8 mouse cellular contexts compared by ENCODE assay signal in genomic region chr5:103911555-103911954, GRCm38 (mm10). TPM values are rescaled to one million over a fixed set of nuclear protein-coding genes. Genes with fewer than 3 reads are reported as not detected.
DNase-seq lines count a peak whose midpoint lies in the region; ATAC-seq and TF ChIP-seq lines count a peak whose summit lies in the region.

No protein-coding gene starts in this region.

- H3K4me2 ChIP-seq in liver, embryonic 11.5 days, result peak overlapping the region; percentile 93
- H3K4me2 ChIP-seq in intestine, postnatal 0 days (replicated peaks; ENCODE audit: low read depth), result peak overlapping the region; percentile 96
- 0 out of 2 replicates have a peak overlapping the region, but pooled peaks have one; percentile 14 for H3K4me2 ChIP-seq in neural tube, embryonic 14.5 days (ENCODE audit: low read depth, low read length)

- no peaks in the 10 kb centered on the region for H3K36me3 ChIP-seq in liver, embryonic 11.5 days (ENCODE audit: control insufficient read depth, insufficient read depth, low read length)
- H3K36me3 ChIP-seq in intestine, postnatal 0 days (ENCODE audit: control insufficient read depth, insufficient read depth), result no peaks in the 10 kb centered on the region
- no peaks in the 10 kb centered on the region for H3K36me3 ChIP-seq in neural tube, embryonic 14.5 days (ENCODE audit: control insufficient read depth, insufficient read depth, low read length)

- no peak for ATAC-seq in CD4-positive, CD25-positive, alpha-beta regulatory T cell, adult 4 months
- ATAC-seq in liver, embryonic 11.5 days (replicated peaks; ENCODE audit: low FRiP score), result 0 out of 2 replicates have a peak, but pooled peaks have one; percentile 9
- no peak; the same call in 1 of the 2 replicates for ATAC-seq in intestine, postnatal 0 days
- ATAC-seq in neural tube, embryonic 14.5 days (ENCODE audit: low read depth), result peak; percentile 3; the same call in 1 of the 2 replicates

- no peak for TF ChIP-seq CTCF in intestine, postnatal 0 days (IDR thresholded peaks at IDR 0.05; ENCODE audit: low read depth)

- no peak overlapping the region for H3K27ac ChIP-seq in liver, embryonic 11.5 days (ENCODE audit: low read depth, low read length)
- H3K27ac ChIP-seq in intestine, postnatal 0 days (ENCODE audit: low read depth, low read length), result no peak overlapping the region
- H3K27ac ChIP-seq in neural tube, embryonic 14.5 days (ENCODE audit: low read depth, low read length), result no peak overlapping the region

- H3K4me1 ChIP-seq in liver, embryonic 11.5 days (replicated peaks; ENCODE audit: control insufficient read depth, insufficient read depth, low read length), result no peaks in the 10 kb centered on the region
- no peaks in the 10 kb centered on the region for H3K4me1 ChIP-seq in intestine, postnatal 0 days (replicated peaks; ENCODE audit: control insufficient read depth, insufficient read depth, low read length)
- H3K4me1 ChIP-seq in neural tube, embryonic 14.5 days (ENCODE audit: control insufficient read depth, insufficient read depth, low read length), result peaks cover 2% of the 10 kb centered on the region; the same call in 1 of the 2 replicates

- no peaks in the 10 kb centered on the region for H3K9me3 ChIP-seq in liver, embryonic 11.5 days (ENCODE audit: control insufficient read depth, low read length)
- no peaks in the 10 kb centered on the region for H3K9me3 ChIP-seq in intestine, postnatal 0 days (ENCODE audit: control insufficient read depth)
- no peaks in the 10 kb centered on the region for H3K9me3 ChIP-seq in neural tube, embryonic 14.5 days (ENCODE audit: control insufficient read depth, low read length)

- peak overlapping the region; percentile 79; the same call in 1 of the 2 replicates for H3K4me3 ChIP-seq in liver, embryonic 11.5 days (ENCODE audit: low read depth, low read length)
- H3K4me3 ChIP-seq in intestine, postnatal 0 days (ENCODE audit: low read depth, low read length), result peak overlapping the region; percentile 88; the same call in 1 of the 2 replicates
- H3K4me3 ChIP-seq in neural tube, embryonic 14.5 days (ENCODE audit: low read depth, low read length), result no peak overlapping the region

- H3K27me3 ChIP-seq in liver, embryonic 11.5 days (replicated peaks; ENCODE audit: control insufficient read depth, insufficient read depth, low read length), result no peaks in the 10 kb centered on the region
- H3K27me3 ChIP-seq in intestine, postnatal 0 days (replicated peaks; ENCODE audit: control insufficient read depth, insufficient read depth, low read length), result no peaks in the 10 kb centered on the region
- H3K27me3 ChIP-seq in neural tube, embryonic 14.5 days (ENCODE audit: control insufficient read depth, insufficient read depth, low read length), result no peaks in the 10 kb centered on the region; the same call in 1 of the 2 replicates

- 66% methylated on average over 5 of the region's 5 CpGs for WGBS in liver, embryonic 11.5 days
- WGBS in intestine, postnatal 0 days, result 79% methylated on average over 5 of the region's 5 CpGs
- 82% methylated on average over 5 of the region's 5 CpGs for WGBS in neural tube, embryonic 14.5 days

- DNase-seq in CD4-positive, CD25-positive, alpha-beta regulatory T cell, adult 2 months (ENCODE audit: low read depth, low spot score), result peak; percentile 3
- no peak for DNase-seq in liver, embryonic 11.5 days (ENCODE audit: low spot score)
- no peak for DNase-seq in liver
- DNase-seq in c-Kit-positive CD71-positive TER-119-positive erythroid progenitor cells, embryonic 14.5 days (ENCODE audit: low spot score), result no peak
- DNase-seq in gastrocnemius, adult 18-20 months (ENCODE audit: low spot score), result no peak

- H3K9ac ChIP-seq in liver, embryonic 11.5 days (ENCODE audit: low read depth, low read length), result no peak overlapping the region
- no peak overlapping the region for H3K9ac ChIP-seq in intestine, postnatal 0 days (ENCODE audit: low read depth, low read length)
- H3K9ac ChIP-seq in neural tube, embryonic 14.5 days (replicated peaks; ENCODE audit: low read depth, low read length), result no peak overlapping the region

RNA-seq across cellular contexts. Expression of gene Klhl8, which starts 0.5 kb away (rescaled TPM):
- 1 to 10 TPM in 1 of 2 experiments, under 1 TPM in 1; 0.77 to 1.0 TPM for polyA plus RNA-seq in CD4-positive, CD25-positive, alpha-beta regulatory T cell, adult 4 months (2017; shearing (Covaris generic))
- polyA plus RNA-seq in liver, embryonic 11.5 days (2014; fragmentation: Nextera tagmentation; extraction: Ambion mirVana), result 4.1 and 4.5 TPM in 2 replicates
- 4.3 and 4.6 TPM in 2 replicates for polyA plus RNA-seq in intestine, postnatal 0 days (2015; fragmentation: Nextera tagmentation; extraction: Ambion mirVana)
- 45.2 and 45.3 TPM in 2 replicates for polyA plus RNA-seq in neural tube, embryonic 14.5 days (2014; fragmentation: Nextera tagmentation; extraction: Ambion mirVana)
- 10 to 100 TPM; 28.4 to 28.6 TPM for total RNA-seq in gastrocnemius, adult 18-20 months (2021)

Comparison
In these comparisons a context has a peak if more than half of its experiments do, and no peak if none do; other contexts are left out.
1. ATAC-seq: peak in liver, embryonic 11.5 days (single experiment) and neural tube, embryonic 14.5 days (single experiment); none in CD4-positive, CD25-positive, alpha-beta regulatory T cell, adult 4 months (single experiment) and intestine, postnatal 0 days (single experiment).
2. H3K4me2 ChIP-seq: peak in every context shown above with its lines; median percentile 96 in intestine, postnatal 0 days; 93 in liver, embryonic 11.5 days; 14 in neural tube, embryonic 14.5 days.